Mouse (Mus musculus) layer of hippocampus, adult 2 months (tissue): ENCODE results near the gene Ifna1. TPM values are rescaled to one million over a fixed set of nuclear protein-coding genes. Genes with fewer than 3 reads are reported as not detected.
"Not testable (repeated sequence)": the region's sequence is repeated elsewhere in the genome, so short reads cannot be mapped to it uniquely, and the experiment has no call there.

Source experiments
- DNase-seq, 2 experiments: peaks; one replicate each; pipeline ENCODE4 v3.0.0; 2022; ENCODE audit warnings: low spot score in 2 of 2
- H3K27ac ChIP-seq: fragments of 200-600 bp; 2 replicates; pipeline ENCODE4 v1.8.1; 2022
- H3K4me3 ChIP-seq: fragments of 200-600 bp; 2 replicates; pipeline ENCODE4 v1.8.1; 2022; ENCODE audit warnings: mild to moderate bottlenecking
- CTCF ChIP-seq: fragments of 200-600 bp; conservative IDR thresholded peaks from 2 replicates; pipeline ENCODE4 v1.8.1; 2022; ENCODE audit warnings: antibody characterized with exemption, mild to moderate bottlenecking, moderate library complexity
- long read RNA-seq, 2 experiments: library from polyadenylated mRNA; stranded (forward); transcript quantifications; one replicate each; pipeline ENCODE4 v2.0.0; 2021; ENCODE audit warnings: borderline mapping rate in 2 of 2
- total RNA-seq, 2 experiments: library from RNA; stranded (reverse); gene quantifications; 2 replicates each; pipeline ENCODE4 v1.2.3; 2021

The Ifna1 gene
- total RNA-seq: not detected
- long read RNA-seq, experiment 1: 0 reads
- long read RNA-seq, experiment 2: 0 reads

DNA sequence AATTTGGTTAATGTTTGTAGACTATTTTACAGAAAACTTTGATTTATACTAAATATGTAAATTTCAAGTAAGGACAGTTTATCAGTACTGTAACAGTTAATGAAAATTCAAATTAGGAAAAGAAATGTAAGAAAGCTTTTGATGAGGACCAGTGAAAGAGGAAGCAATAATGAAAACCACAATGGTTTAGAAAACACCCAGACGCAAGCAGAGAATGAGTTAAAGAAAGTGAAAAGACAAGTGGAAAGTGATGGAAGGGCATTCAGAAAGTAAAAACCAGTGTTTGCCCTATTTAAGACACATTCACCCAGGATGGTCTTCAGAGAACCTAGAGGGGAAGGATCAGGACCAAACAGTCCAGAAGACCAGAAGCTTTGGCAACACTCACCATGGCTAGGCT lies at the start of gene Ifna1:
Gene Ifna1 (plus strand): TSS at position 390 of the 400 bp plus-strand sequence.
- no peak for DNase-seq
- no peak for TF ChIP-seq CTCF
- no peak within 1 kb of the TSS for H3K4me3 ChIP-seq
- no peak within 1 kb of the TSS for H3K27ac ChIP-seq

DNA sequence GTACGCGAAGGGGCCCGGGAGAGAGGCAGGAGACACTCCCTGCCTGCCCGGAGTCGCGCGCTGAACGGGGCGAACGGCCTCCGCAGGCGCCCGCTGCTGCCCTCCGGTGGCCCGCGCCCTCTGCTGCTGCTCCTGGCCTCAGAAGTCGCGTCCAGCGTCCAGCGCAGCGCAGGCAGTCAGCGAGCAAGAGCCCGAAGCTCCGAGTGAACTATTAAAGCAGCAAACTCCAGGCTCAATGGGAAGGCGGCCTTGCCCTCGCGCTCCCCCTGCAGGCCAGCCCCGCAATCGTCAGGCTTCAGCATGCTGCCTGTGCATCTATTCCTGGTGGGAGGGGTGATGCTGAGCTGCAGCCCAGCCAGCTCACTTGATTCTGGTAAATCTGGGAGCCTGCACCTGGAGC lies 46.9 kb upstream of the Ifna1 start, which contains the start of gene Gm13287:
Gene Gm13287 (plus strand): TSS at position 301 of the 400 bp plus-strand sequence.
- H3K27ac ChIP-seq, H3K4me3 ChIP-seq, DNase-seq: not testable (repeated sequence)

DNA sequence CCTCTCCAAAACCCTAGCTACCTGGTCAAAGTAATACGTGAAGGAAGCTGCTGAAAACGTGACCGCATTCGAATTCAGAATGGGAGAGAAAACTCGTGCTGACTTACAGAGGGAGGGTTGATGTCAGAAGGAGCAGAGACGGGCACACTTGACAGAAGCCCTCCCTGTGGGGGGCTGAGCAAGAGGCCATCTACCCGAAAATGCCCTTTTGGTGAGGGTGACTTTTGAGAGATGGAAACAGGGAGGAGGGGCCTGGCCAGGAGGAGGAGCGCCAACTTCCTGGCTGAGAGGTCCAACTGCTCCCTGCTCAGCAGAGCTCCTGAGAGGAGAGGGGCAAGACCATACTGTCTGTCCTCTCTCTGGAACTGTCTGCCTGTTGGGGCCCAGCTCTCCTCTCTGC lies 44.7 kb upstream of the Ifna1 start, which contains the start of gene Gm13288:
Gene Gm13288 (plus strand): TSS at position 301 of the 400 bp plus-strand sequence.
- H3K4me3 ChIP-seq, H3K27ac ChIP-seq, DNase-seq: not testable (repeated sequence)

DNA sequence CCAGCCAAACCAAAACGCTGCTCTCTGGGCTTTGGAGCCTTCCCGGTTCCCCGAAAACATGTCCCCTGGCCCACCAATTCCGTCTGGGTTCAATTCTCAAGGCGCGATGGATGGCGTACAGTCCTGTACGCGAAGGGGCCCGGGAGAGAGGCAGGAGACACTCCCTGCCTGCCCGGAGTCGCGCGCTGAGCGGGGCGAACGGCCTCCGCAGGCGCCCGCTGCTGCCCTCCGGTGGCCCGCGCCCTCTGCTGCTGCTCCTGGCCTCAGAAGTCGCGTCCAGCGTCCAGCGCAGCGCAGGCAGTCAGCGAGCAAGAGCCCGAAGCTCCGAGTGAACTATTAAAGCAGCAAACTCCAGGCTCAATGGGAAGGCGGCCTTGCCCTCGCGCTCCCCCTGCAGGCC lies 44.1 kb upstream of the Ifna1 start:
- H3K4me3 ChIP-seq, H3K27ac ChIP-seq, DNase-seq: not testable (repeated sequence)
- TF ChIP-seq CTCF: peak; percentile 21

DNA sequence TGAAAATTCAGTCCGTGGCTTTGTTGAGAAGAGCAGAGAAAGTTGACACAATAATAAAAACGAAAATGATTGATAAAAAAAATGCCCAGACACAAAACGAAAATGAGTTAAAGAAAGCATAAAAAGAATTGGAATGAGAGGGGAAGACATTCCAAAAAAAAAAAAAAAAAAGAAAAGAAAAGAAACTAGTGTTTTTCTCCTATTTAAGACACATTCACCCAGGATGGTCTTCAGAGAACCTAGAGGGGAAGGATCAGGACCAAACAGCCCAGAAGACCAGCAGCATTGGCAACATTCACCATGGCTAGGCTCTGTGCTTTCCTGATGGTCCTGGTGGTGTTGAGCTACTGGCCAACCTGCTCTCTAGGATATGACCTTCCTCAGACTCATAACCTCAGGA lies 34.0 kb upstream of the Ifna1 start, which contains the start of gene Ifna7:
Gene Ifna7 (plus strand): TSS at position 301 of the 400 bp plus-strand sequence.
- DNase-seq: no peak
- H3K4me3 ChIP-seq: no peak within 1 kb of the TSS
- TF ChIP-seq CTCF: no peak
- no peak within 1 kb of the TSS for H3K27ac ChIP-seq

DNA sequence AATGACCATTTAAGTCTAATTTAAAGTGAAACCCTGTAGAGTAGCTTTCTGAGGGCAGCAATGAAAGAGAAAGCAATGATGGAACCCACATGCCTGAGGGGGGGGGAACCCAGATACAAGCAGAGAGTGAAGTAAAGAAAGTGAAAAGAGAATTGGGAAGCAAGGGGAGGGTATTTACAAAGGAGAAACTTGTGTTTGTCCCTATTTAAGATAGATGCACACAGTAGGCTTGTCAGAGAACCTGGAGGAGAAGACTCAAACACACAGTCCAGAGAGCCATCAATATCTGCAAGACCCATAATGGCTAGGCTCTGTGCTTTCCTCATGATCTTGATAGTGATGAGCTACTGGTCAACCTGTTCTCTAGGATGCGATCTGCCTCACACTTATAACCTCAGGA lies 30.2 kb upstream of the Ifna1 start, which contains the start of gene Ifna11:
Gene Ifna11 (plus strand): TSS at position 301 of the 400 bp plus-strand sequence.
- no peak for TF ChIP-seq CTCF
- no peak for DNase-seq
- H3K4me3 ChIP-seq: no peak within 1 kb of the TSS
- no peak within 1 kb of the TSS for H3K27ac ChIP-seq

DNA sequence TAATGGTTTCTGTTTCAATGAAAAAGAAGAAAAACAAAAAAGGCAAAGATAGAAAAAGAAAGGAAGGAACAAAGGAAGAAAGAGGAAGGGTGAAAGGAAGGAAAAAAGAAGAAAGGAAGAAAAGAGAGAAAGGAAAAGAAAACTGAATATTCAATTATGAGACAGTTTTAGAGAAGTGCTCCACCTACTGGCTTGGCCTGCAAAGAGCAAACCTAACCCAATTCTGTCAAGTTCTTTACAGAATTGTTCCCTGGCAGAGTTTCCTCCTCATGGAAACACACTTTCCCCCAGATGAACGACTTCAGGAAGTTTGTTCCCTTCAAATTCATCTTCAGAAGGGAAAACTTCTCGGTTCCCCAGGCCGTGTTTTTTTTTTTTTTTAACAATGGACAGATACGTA lies 26.9 kb upstream of the Ifna1 start:
- peak in 1 of 2 experiments; percentile 21 for DNase-seq
- TF ChIP-seq CTCF: peak; percentile 82

DNA sequence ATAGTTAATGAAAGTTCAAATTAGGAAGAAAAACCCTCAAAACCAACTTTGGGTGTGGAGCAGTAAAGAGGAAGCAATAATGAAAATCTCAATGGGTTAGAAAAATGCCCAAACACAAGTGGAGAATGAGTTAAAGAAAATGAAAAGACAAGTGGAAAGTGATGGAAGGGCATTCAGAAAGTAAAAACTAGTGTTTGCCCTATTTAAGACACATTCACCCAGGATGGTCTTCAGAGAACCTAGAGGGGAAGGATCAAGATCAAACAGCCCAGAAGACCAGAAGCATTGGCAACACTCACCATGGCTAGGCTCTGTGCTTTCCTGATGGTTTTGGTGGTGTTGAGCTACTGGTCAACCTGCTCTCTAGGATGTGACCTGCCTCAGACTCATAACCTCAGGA lies 22.8 kb upstream of the Ifna1 start, which contains the start of gene Ifna6:
Gene Ifna6 (plus strand): TSS at position 301 of the 400 bp plus-strand sequence.
- not testable (repeated sequence) for H3K4me3 ChIP-seq, DNase-seq, H3K27ac ChIP-seq

More for the DNA sequence above, 26.9 kb upstream of the Ifna1 start:
- Histone ChIP-seq H3K4me3 (no peak overlapping the region), H3K27ac (no peak overlapping the region)

DNA sequence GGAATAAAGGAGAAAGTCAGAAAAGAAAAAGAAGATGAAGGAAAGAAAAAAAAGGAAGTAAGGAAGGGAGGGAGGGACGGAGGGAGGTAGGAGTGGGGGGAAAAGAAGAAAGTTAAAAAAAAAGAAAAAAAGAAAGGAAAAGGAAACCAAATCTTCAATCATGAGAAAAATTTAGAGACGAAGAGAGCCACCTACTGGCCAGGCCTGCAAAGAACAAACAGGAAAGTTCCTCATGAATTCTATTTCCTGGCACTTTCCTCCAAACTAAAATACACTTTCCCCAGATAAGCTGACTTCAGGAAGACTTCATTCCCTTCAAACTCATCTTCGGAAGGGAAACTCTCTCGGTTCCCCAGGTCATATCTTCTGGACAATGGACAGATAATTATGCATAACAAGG lies 19.4 kb upstream of the Ifna1 start:
- TF ChIP-seq CTCF: peak; percentile 86
- no peak overlapping the region for H3K27ac ChIP-seq
- H3K4me3 ChIP-seq: no peak overlapping the region
- DNase-seq: peak in 1 of 2 experiments; percentile 49

DNA sequence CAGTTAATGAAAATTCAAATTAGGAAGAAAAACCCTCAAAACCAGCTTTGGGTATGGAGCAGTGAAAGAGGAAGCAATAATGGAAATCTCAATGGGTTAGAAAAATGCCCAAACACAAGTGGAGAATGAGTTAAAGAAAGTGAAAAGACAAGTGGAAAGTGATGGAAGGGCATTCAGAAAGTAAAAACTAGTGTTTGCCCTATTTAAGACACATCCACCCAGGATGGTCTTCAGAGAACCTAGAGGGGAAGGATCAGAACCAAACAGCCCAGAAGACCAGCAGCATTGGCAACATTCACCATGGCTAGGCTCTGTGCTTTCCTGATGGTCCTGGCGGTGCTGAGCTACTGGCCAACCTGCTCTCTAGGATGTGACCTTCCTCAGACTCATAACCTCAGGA lies 14.7 kb upstream of the Ifna1 start, which contains the start of gene Ifna5:
Gene Ifna5 (plus strand): TSS at position 301 of the 400 bp plus-strand sequence.
- H3K27ac ChIP-seq, H3K4me3 ChIP-seq, DNase-seq: not testable (repeated sequence)

DNA sequence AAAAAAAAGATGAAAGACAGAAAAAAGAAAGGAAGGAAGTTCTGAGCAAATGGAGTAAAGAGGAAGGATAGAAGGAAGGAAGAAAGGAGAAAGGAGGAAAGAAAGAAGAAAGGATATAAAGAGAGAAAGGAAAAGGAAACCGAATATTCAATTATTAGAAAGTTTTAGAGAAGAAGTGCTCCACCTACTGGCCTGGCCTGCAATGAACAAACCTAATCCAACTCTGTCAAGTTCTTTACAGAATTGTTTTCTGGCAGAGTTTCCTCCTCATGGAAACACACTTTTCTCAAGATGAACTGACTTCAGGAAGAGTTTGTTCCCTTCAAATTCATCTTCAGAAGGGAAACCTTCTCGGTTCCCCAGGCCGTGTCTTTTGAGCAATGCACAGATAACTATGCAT lies 11.1 kb upstream of the Ifna1 start:
- peak in 1 of 2 experiments; percentile 23 for DNase-seq
- Histone ChIP-seq H3K4me3 (no peak overlapping the region), H3K27ac (no peak overlapping the region)
- peak; percentile 87 for TF ChIP-seq CTCF

DNA sequence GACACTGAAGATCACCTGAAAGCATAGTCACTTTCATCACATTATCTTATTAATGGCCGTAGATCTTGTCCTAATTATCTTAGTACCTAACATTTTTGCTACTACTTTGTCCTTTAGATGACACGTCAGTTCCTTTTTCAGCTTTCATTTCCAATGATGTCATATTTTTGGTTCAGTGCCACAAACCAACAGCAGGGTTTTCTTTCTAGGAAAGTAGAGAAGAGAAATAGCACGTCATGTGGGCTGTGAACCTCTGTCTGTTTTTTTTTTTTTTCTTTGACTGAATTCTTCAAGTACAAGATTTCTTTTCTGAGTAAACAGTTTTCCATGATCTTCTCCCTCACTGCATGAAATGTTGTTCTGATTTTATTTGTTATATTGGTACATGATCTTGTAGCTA lies 9.8 kb upstream of the Ifna1 start:
- no peak overlapping the region for H3K4me3 ChIP-seq
- no peak for DNase-seq
- TF ChIP-seq CTCF: no peak
- H3K27ac ChIP-seq: no peak overlapping the region

DNA sequence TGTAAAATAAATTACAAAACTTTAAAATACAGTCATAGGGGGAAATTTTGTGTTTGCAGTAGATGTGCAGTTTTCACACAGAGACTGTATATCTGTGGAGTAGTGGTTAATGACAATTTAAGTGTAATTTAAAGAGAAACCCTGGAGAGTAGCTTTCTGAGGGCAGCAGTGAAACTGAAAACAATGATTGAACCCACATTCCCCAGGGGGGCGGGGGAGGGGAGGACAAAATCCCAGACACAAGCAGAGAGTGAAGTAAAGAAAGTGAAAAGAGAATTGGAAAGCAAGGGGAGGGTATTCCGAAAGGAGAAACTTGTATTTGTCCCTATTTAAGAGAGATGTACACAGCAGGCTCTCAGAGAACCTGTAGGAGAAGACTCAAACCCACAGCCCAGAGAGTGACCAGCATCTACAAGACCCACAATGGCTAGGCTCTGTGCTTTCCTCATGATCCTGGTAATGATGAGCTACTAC lies 8.4 kb upstream of the Ifna1 start, which contains the start of gene Ifna4:
Gene Ifna4 (plus strand): TSS at position 424 of the 474 bp plus-strand sequence.
- no peak for TF ChIP-seq CTCF
- DNase-seq: no peak
- H3K4me3 ChIP-seq: no peak within 1 kb of the TSS
- H3K27ac ChIP-seq: no peak within 1 kb of the TSS

DNA sequence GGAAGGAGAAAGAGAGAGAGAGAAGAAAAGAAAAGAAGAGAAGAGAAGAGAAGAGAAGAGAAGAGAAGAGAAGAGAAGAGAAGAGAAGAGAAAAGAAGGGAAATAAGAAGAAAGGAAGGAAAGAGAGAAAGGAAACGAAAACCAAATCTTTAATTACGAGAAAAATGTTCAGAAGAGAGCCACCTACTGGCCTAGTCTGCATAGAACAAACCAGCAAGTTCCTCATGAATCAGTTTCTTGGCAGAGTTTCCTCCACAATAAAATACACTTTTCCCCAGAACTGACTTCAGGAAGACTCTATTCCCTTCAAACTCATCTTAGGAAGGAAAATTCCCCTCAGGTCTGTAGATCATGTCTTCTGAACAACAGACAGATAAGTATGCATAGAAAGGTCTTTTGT lies 4.6 kb upstream of the Ifna1 start:
- no peak for DNase-seq
- peak; percentile 72 for TF ChIP-seq CTCF
- Histone ChIP-seq H3K4me3 (no peak overlapping the region), H3K27ac (no peak overlapping the region)
